Mouse (Mus musculus): ENCODE results near the gene Ncapd3.

Gene Ncapd3

DNA sequence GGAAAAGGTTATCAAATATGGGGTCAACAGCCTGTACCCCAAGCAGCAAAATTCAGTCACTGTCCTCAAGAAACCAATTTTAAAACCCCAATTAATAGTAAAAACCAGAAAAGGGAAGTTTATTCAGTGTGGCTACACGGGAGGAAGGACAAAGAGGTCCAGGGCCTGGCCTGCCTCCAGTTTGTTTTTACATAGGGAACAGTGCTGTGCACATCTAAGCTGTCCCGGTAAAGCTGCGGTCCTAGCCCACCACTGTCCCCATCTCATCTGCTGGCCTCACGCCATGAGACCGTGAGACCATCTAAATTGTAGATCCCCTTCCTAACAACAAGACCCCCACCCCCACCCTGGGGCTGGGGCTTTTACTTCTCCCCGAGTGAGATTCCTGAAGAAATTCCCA is 95.5 kb downstream of the Ncapd3 start:
- no peak for DNase-seq

DNA sequence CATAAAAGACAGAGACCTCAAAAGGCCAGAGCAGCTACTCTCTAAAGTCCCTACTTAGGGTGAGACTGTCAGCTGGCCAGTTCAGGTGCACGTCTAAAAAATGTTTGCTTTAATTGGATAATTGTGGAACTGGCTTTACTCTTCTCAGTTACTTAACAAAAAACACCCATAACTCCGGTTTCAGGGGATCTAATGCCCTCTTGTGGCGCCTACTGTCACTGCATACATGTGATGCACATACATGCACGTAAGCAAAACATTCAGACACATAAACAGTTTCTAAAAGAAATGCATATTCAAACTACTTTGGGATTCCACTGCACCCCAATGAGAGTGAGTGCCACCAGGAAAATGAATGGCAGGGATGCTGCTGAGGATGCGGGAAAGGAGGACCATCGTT is 96.6 kb downstream of the Ncapd3 start:
- no peak for DNase-seq

DNA sequence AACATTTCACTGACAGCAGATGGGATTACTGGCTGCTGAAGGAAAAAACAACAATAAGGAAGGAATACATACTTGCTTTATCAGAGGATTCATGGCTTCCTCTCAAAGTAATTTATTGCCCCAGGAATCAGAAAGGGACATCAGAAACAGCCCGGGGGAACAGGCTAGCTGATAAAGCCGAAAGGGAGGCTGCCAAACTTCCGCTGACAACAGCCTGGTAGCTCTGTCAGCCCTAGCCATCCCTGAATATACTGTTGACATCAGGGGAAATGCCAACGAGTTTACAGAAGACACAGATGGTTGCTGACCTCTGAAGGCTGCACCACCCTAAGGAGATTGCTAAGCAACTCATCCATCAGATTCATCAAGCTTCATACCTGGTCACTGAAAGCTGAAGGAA is 98.7 kb downstream of the Ncapd3 start:
- no peak for DNase-seq

DNA sequence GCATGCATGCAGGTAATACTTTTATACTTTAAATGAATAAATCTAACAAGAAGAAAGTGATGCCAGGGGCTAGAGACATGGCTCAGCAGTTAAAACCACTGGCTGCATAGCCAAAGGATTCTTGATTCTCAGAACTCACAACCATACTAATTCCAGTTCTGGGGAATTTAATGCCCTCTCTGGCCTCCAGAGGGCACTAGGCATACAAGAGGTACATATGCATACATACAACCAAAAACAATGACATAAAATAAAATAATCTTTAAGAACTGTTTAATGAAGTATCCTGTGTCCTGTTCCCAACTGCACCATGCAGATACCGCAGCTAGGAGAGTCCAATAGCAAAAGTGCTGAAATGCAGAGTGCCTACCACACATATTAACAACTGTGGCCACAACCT is 104.4 kb downstream of the Ncapd3 start:
- no peak for DNase-seq

DNA sequence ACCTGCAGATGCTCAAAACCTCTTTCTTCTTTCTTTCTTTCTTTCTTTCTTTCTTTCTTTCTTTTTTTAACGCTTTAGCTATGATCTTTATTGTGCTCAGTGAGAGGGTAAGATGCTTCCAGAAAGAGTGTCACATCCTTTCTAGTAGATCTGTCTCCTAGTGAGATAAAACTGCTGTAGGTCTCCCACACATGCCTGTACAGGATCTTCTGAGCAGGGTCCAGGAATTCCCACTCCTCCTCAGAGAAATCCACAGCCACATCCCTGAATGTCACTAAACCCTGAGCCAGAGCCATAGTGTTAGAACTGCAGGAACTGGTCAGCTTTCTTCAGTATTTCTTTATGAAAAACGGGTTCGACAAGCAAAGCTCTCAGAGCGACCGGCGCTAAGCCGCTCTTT is 105.4 kb downstream of the Ncapd3 start:
- no peak for DNase-seq

DNA sequence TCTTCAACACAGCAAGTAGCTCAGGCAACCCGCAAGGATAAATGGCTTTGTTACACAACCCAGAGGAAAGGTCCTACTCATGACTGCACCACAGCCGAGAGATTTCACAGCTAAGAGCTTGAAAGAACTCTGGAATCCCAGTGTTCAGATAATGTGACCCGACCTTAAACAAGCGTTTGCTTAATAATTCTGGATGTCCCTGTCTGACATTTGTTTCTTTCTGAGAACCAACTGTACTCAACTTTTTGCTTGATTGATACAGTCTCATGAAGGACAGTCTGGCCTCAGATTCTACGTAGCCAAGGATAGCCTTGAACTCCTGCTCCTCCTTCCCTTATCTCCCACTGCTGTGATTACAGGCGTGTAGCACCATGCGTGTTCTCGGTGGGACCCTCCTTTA is 106.7 kb downstream of the Ncapd3 start:
- no peak for DNase-seq

DNA sequence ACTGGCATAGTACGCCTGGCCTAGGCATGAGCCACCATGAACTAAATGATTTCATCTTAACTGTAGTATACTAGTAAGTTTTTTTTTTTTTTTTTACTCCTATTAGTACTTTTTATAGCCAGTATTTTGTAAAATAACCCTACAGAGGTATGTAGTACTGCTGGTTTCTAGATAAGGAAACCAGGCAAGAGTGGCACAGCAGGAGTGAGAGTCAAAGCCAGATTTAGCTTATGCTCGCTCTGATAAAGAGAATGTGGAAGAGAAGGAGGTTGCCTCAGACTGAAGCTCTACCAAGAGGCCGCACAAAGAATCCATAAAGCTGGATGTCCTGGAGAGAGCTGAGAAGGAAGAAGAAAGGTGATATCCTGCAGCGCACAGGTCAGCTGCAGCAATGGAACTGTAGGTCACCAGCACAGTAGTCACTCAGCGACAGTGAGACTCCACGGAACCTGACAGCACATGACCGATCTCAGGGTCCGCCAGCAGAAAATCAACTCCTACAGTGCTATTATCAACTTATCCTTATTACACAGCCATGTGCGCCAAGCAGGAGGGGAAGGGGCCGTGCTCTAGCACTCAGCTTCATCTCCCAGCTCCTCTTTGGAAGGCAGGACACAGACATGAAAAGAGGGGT is 110.6 kb downstream of the Ncapd3 start:
- no peak for DNase-seq

DNA sequence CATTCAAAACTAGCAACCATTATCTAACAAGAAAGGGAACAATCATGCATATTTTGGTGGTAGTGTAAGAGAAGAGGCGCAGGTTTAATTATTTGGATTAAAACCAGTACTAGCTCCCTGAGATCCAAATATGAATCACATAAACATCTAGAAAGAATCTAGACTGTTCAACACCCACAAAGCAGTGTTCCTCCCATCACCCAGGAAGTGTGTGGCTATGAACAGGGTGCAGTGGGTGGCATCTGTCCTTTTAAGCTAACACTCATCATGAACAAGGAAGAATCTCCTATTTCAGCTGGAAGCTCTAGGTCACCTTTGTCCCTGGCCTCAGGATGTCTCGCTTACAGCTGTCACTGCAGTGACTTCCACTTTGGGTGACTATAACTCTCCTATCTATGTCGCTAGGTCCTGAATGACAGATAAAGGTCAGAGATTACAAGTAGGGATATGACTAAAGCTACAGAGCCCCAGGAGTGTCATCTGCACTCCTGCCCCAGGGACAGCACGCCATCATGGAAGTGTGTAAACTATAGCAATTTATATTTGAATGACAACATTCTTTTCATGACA is 114.4 kb downstream of the Ncapd3 start:
- no peak for DNase-seq
